Mouse (Mus musculus): Measurements from ENCODE around the gene Mboat1. TPM values are rescaled to one million over a fixed set of nuclear protein-coding genes. Genes with fewer than 3 reads are reported as not detected.

Mboat1 gene
- total RNA-seq, 2 experiments from 2014 or later, result 1.5 TPM

Other genes starting within 250 kb of the Mboat1 start
- gene E2f3, start 150.4 kb upstream of the Mboat1 start, total RNA-seq (2021), result 1 to 10 TPM; 8.5 to 9.7 TPM
- gene Agtr1a, start 200.0 kb downstream of the Mboat1 start, total RNA-seq (2021), result 1 to 10 TPM; 2.8 to 4.3 TPM

Measured in gastrocnemius, postnatal 36 days (tissue).